Mouse (Mus musculus) bone marrow macrophage, adult 2 months (primary cell): ENCODE data around the gene Ascc2.

Source experiments
- CTCF ChIP-seq: IDR thresholded peaks from 2 replicates; pipeline ENCODE4 v1.5.1; 2012; ENCODE audit warnings: low read depth, mild to moderate bottlenecking, low read length, moderate library complexity
- POLR2A ChIP-seq: IDR thresholded peaks from 2 replicates; pipeline ENCODE4 v1.6.1; 2012; ENCODE audit warnings: mild to moderate bottlenecking, low read depth, low read length, borderline replicate concordance

- TF ChIP-seq CTCF (no peak), POLR2A (no peak)
Measured at GRCm38 (mm10) chr11:4678700-4679440, 41.3 kb downstream of the Ascc2 start.
